Mouse (Mus musculus) forebrain, postnatal 0 days (tissue): Measurements from ENCODE around the gene Ssh3. TPM values are rescaled to one million over a fixed set of nuclear protein-coding genes. Genes with fewer than 3 reads are reported as not detected.

ENCODE experiments used
- ATAC-seq: fragments of 200-750 bp; cut with Nextera tagmentation; 2 replicates; pipeline ENCODE4 v1.8.0; 2017; ENCODE audit warnings: mild to moderate bottlenecking, moderate library complexity
- DNase-seq: peaks from one replicate; pipeline ENCODE4 v3.0.0-alpha.2; 2015
- H3K27ac ChIP-seq: fragments of 300-500 bp; sonication (generic); 2 replicates; pipeline ENCODE4 v1.5.1; 2014; ENCODE audit warnings: low read depth, mild to moderate bottlenecking, antibody characterized with exemption, low read length, moderate library complexity, mixed read lengths
- H3K27me3 ChIP-seq: fragments of 300-500 bp; sonication (generic); 2 replicates; pipeline ENCODE4 v1.6.1; 2014; ENCODE audit warnings: mild to moderate bottlenecking, low read length, mixed read lengths; ENCODE audit not compliant: insufficient read depth
- H3K36me3 ChIP-seq: fragments of 300-500 bp; sonication (generic); 2 replicates; pipeline ENCODE4 v1.6.1; 2014; ENCODE audit warnings: mild to moderate bottlenecking, moderate library complexity; ENCODE audit not compliant: insufficient read depth
- H3K4me1 ChIP-seq: fragments of 300-500 bp; sonication (generic); 2 replicates; pipeline ENCODE4 v1.6.1; 2014; ENCODE audit warnings: antibody characterized with exemption; ENCODE audit not compliant: insufficient read depth
- H3K4me2 ChIP-seq: fragments of 300-500 bp; sonication (generic); 2 replicates; pipeline ENCODE4 v1.6.1; 2014; ENCODE audit warnings: low read depth, mild to moderate bottlenecking, moderate library complexity
- H3K4me3 ChIP-seq: fragments of 300-500 bp; sonication (generic); 2 replicates; pipeline ENCODE4 v1.5.1; 2014; ENCODE audit warnings: low read depth, low read length, mixed read lengths
- H3K9ac ChIP-seq: fragments of 300-500 bp; sonication (generic); 2 replicates; pipeline ENCODE4 v1.6.1; 2014; ENCODE audit warnings: mild to moderate bottlenecking
- H3K9me3 ChIP-seq: fragments of 300-500 bp; sonication (generic); 2 replicates; pipeline ENCODE4 v1.6.1; 2016; ENCODE audit warnings: low read length
- CTCF ChIP-seq: sonication (generic); IDR thresholded peaks from 2 replicates; pipeline ENCODE4 v1.5.1; 2016; ENCODE audit warnings: antibody characterized with exemption, control low read depth, low read depth
- WGBS: fragments of 180-500 bp; shearing (Covaris S2); extraction: QIAGEN DNeasy Blood & Tissue Kit; methylation state at CpG from one replicate; pipeline ENCODE4 v1.1.7; 2014; 5-methylcytosine and 5-hydroxymethylcytosine counted together
- polyA plus RNA-seq: library from polyadenylated mRNA; unstranded; fragments of >200 nt; fragmentation: Nextera tagmentation; extraction: Ambion mirVana; gene quantifications from 2 replicates; pipeline ENCODE4 v1.2.1, GENCODE M21; 2015
- total RNA-seq: library from RNA; depleted of rRNA; stranded (reverse); fragments of >200 nt; gene quantifications from 2 replicates; pipeline ENCODE4 v1.2.3, GENCODE M21; 2014

Ssh3 gene
- total and polyA plus RNA-seq, 2 experiments from 2014 or later: 9.1 to 41.5 TPM

GRCm38 (mm10) chr19:4217855-4218254 is 51.1 kb downstream of the Ssh3 start:
- DNase-seq (no peak), ATAC-seq (no peak)
- Histone ChIP-seq H3K27me3 (peaks cover 25% of the 10 kb centered on the region), H3K4me2 (no peak overlapping the region), H3K36me3 (no peaks in the 10 kb centered on the region), H3K27ac (no peak overlapping the region), H3K9me3 (no peaks in the 10 kb centered on the region), H3K4me1 (no peaks in the 10 kb centered on the region; the same call in 1 of the 2 replicates), H3K9ac (no peak overlapping the region), H3K4me3 (no peak overlapping the region)
- WGBS: 38% methylated on average over 3 of the region's 3 CpGs
- no peak for TF ChIP-seq CTCF

GRCm38 (mm10) chr19:4217140-4217539 is 51.8 kb downstream of the Ssh3 start:
- no peaks in the 10 kb centered on the region for H3K9me3 ChIP-seq
- no peak overlapping the region for H3K9ac ChIP-seq
- no peak overlapping the region for H3K27ac ChIP-seq
- H3K27me3 ChIP-seq: peaks cover 25% of the 10 kb centered on the region
- WGBS: 10% methylated on average over 5 of the region's 5 CpGs
- DNase-seq: no peak
- H3K36me3 ChIP-seq: no peaks in the 10 kb centered on the region
- no peak for TF ChIP-seq CTCF
- no peak overlapping the region for H3K4me2 ChIP-seq
- H3K4me3 ChIP-seq: no peak overlapping the region
- ATAC-seq: no peak
- H3K4me1 ChIP-seq: no peaks in the 10 kb centered on the region; the same call in 1 of the 2 replicates

DNA sequence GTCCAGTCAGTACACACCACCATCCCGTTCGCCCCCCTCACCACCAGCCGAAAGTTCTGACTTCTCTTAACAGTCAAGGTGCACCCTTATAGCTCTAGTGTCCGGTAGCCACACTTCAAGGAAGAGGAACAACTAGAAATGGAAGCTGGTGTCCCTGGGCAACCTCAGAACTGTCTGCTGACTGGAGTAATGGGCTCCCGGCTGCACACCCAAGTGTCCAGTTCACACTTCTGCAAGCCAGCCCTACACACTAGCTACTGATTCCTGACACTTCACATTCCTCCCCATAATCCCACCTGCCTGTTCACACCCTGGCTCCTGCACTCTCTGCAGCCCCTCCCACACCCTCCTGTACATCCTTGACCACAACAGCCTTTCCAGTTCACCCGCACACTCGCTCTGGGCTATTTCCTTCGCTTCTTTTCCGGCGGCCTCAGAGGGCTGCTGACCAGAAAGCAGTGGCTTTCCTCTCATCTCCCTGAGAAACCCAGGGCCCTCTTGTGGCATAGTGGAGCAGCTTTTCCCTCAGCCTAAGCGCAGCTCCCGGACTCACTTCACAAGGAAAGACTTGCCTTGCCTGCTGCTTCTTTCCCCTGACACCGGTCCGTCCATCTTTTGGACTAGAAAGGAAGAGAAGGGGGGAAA is 52.8 kb downstream of the Ssh3 start:
- Histone ChIP-seq H3K4me1 (no peaks in the 10 kb centered on the region; the same call in 1 of the 2 replicates), H3K27ac (no peak overlapping the region), H3K27me3 (peaks cover 25% of the 10 kb centered on the region), H3K9me3 (no peaks in the 10 kb centered on the region), H3K4me3 (no peak overlapping the region), H3K9ac (no peak overlapping the region), H3K4me2 (no peak overlapping the region), H3K36me3 (no peaks in the 10 kb centered on the region)
- DNase-seq (peak; percentile 46), ATAC-seq (no peak; the same call in 1 of the 2 replicates)
- TF ChIP-seq CTCF: peak; percentile 69
- 23% methylated on average over 14 of the region's 14 CpGs for WGBS

DNA sequence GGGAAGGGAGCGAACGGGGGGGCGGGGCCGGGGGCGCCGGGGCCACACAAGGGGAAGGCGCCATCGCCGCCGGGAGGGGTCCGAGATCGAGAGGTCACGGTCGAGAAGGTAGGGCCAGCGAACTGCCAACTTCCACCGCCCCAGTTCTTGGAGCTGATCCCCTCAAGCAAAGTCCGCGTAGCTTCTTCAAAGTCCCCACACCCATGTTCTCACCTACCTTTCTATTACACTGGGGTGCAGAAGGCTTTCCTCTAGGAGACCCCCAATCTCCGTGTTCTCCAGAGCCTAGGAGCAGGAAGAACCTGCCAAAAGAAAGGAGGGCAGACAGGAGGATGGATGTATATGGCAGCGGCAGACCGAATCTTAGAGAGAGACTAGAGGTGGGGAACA is 53.5 kb downstream of the Ssh3 start:
- H3K9ac ChIP-seq: peak overlapping the region; percentile 44; the same call in 1 of the 2 replicates
- no peak for ATAC-seq
- 3% methylated on average over 19 of the region's 21 CpGs for WGBS
- no peaks in the 10 kb centered on the region for H3K9me3 ChIP-seq
- H3K4me2 ChIP-seq: peak overlapping the region; percentile 90
- peaks cover 25% of the 10 kb centered on the region for H3K27me3 ChIP-seq
- DNase-seq: no peak
- no peak overlapping the region for H3K27ac ChIP-seq
- no peak for TF ChIP-seq CTCF
- no peaks in the 10 kb centered on the region for H3K36me3 ChIP-seq
- peak overlapping the region; percentile 48 for H3K4me3 ChIP-seq
- H3K4me1 ChIP-seq: no peaks in the 10 kb centered on the region; the same call in 1 of the 2 replicates

DNA sequence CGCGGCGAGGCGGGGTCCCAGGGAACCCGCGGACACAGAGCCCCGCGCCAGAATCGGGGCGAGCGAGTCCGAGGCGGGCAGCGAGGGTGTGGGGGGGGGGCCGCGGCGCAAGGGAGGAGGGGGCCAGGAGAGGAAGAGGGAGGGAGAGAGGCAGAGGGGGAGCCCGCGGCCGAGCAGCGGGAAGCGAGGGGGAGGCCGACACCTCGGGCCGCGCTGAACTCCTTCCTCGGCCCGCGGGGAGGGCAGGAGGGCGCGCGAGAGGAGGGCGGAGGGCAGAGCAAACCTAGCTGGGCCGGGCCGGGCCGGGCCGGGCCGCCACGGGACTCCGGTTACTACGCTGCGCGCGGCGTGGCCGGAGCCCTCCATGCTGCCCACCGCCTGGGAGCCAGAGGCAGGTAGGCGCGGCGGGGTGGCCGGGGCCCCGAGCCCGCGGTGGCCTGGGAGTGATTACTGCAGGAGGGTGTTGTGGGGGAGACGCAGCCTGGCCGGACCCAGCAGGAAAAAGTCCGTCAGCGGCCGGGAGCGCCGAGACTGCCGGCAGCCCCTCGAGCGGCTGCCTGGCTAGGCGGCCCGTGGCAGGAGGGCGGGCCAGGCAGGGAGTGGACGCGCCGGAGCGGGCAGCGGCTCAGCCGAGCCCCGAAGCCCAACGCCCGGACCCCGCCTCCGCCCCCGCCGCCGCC is 54.1 kb downstream of the Ssh3 start:
- H3K9me3 ChIP-seq: no peaks in the 10 kb centered on the region
- peak overlapping the region; percentile 44 for H3K9ac ChIP-seq
- peak overlapping the region; percentile 90 for H3K4me2 ChIP-seq
- peaks cover 25% of the 10 kb centered on the region for H3K27me3 ChIP-seq
- ATAC-seq (no peak), DNase-seq (no peak)
- no peak overlapping the region for H3K27ac ChIP-seq
- H3K36me3 ChIP-seq: no peaks in the 10 kb centered on the region
- H3K4me1 ChIP-seq: no peaks in the 10 kb centered on the region
- H3K4me3 ChIP-seq: peak overlapping the region; percentile 48
- no peak for TF ChIP-seq CTCF
- WGBS: 4% methylated on average over 62 of the region's 81 CpGs

DNA sequence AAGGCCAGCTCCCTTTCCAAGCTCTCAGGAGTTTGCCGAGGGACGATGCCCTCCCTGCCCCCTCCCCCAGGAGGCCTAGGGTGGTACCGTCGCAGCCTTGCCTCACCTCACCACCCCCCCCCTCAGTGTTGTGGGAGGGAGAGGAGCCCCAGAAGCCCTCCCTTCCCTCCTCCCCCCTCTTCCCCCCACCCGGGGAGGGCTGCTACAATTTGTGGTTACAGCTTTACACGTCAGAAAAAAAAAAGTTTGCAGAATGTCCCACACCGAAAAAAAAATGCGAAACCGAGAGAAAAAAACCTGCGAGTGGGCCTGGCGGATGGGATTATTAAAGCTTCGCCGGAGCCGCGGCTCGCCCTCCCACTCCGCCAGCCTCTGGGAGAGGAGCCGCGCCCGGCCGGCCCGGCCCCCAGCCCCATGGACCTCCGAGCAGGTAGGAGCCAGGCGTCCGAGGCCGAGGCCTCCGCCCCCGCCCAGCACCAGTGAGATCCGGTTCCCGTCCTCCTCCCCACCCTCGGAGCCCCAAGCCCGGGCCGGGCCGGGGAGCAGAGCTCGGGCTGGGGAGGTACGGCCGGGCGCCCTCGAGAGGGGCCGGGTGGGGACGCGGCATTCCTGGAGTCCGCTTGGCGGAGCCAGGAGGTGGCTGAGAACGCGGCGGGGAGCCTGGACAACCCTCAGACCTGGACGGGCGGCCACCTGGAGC is 54.8 kb downstream of the Ssh3 start, which contains the start of the genes Clcf1 and AC109138.7:
Gene Clcf1, plus strand, starts transcription at position 168 of the 700 bp plus-strand sequence.
Gene AC109138.7, plus strand, starts transcription at position 287 of the 700 bp plus-strand sequence.
- H3K4me2 ChIP-seq: peak within 1 kb of the TSS; percentile 90
- peak; percentile 14; the same call in 1 of the 2 replicates for ATAC-seq
- H3K4me3 ChIP-seq: peak within 1 kb of the TSS; percentile 48
- WGBS: 2% methylated on average over 43 of the region's 49 CpGs
- no peaks in the 10 kb centered on the region for H3K9me3 ChIP-seq
- peaks cover 25% of the 10 kb centered on the region for H3K27me3 ChIP-seq
- no peak for TF ChIP-seq CTCF
- no peak for DNase-seq
- no peaks in the 10 kb centered on the region for H3K36me3 ChIP-seq
- H3K27ac ChIP-seq: no peak within 1 kb of the TSS
- no peaks in the 10 kb centered on the region for H3K4me1 ChIP-seq
- H3K9ac ChIP-seq: peak within 1 kb of the TSS; percentile 44
